Mouse (Mus musculus) kidney, embryonic 14.5 days (tissue): ENCODE data around the gene Anks3. TPM values are rescaled to one million over a fixed set of nuclear protein-coding genes. Genes with fewer than 3 reads are reported as not detected.

ENCODE experiments used
- polyA plus RNA-seq: library from polyadenylated mRNA; unstranded; fragments of >200 nt; fragmentation: Nextera tagmentation; extraction: Ambion mirVana; gene quantifications from 2 replicates; pipeline ENCODE4 v1.2.1, GENCODE M21; 2014

Anks3 gene
- polyA plus RNA-seq, 1 experiment from 2014 or later = 61.3 TPM

Other genes starting within 250 kb of the Anks3 start
- gene Nmral1, start 244.8 kb downstream of the Anks3 start, polyA plus RNA-seq = 132 and 145 TPM in 2 replicates
- 103 and 113 TPM in 2 replicates for gene Hmox2, start 237.8 kb downstream of the Anks3 start, polyA plus RNA-seq
- 67.2 and 98.0 TPM in 2 replicates for gene Cdip1, start 173.9 kb downstream of the Anks3 start, polyA plus RNA-seq
- 0.89 TPM in 1 of 2 replicates, not detected in the other for gene 4930562C15Rik, start 128.8 kb downstream of the Anks3 start, polyA plus RNA-seq
- gene Ubald1, start 83.9 kb downstream of the Anks3 start, polyA plus RNA-seq = 37.2 and 39.7 TPM in 2 replicates
- 54.0 and 89.2 TPM in 2 replicates for gene Mgrn1, start 78.0 kb downstream of the Anks3 start, polyA plus RNA-seq
- gene Nudt16l1, start 25.4 kb downstream of the Anks3 start, polyA plus RNA-seq = 153 and 160 TPM in 2 replicates
- gene Sept12, start 33.6 kb upstream of the Anks3 start, polyA plus RNA-seq = 0.11 TPM in 1 of 2 replicates, not detected in the other
- 10.2 and 10.4 TPM in 2 replicates for gene Smim22, start 43.1 kb upstream of the Anks3 start, polyA plus RNA-seq
- gene Rogdi, start 49.3 kb upstream of the Anks3 start, polyA plus RNA-seq = 80.9 and 86.2 TPM in 2 replicates
- 66.0 and 96.3 TPM in 2 replicates for gene Glyr1, start 85.7 kb upstream of the Anks3 start, polyA plus RNA-seq
- gene Ubn1, start 85.9 kb upstream of the Anks3 start, polyA plus RNA-seq = 21.7 and 26.3 TPM in 2 replicates
- 1.4 and 2.6 TPM in 2 replicates for gene Ppl, start 168.2 kb upstream of the Anks3 start, polyA plus RNA-seq
- gene Sec14l5, start 182.9 kb upstream of the Anks3 start, polyA plus RNA-seq = not detected in 2 replicates
- 12.4 and 17.0 TPM in 2 replicates for gene Nagpa, start 239.8 kb upstream of the Anks3 start, polyA plus RNA-seq